Mouse (Mus musculus): ENCODE data around the gene Crp. TPM values are rescaled to one million over a fixed set of nuclear protein-coding genes. Genes with fewer than 3 reads are reported as not detected.

Crp gene
- not detected in 2 replicates for total RNA-seq (2017)

- no peak for ATAC-seq (ENCODE audit: extremely low read depth, insufficient number of reproducible peaks, low FRiP score, poor library complexity, severe bottlenecking)
These were observed at the start of gene Crp for GRCm38 (mm10) chr1:172697844-172698243. TSS of gene Crp (plus strand) at chr1:172698055.

GRCm38 (mm10) chr1:172649396-172649795 lies 48.5 kb upstream of the Crp start:
- ATAC-seq (ENCODE audit: extremely low read depth, insufficient number of reproducible peaks, low FRiP score, poor library complexity, severe bottlenecking): no peak

- ATAC-seq (ENCODE audit: extremely low read depth, insufficient number of reproducible peaks, low FRiP score, poor library complexity, severe bottlenecking): no peak
These were observed 47.2 kb upstream of the Crp start for GRCm38 (mm10) chr1:172650519-172651287.

GRCm38 (mm10) chr1:172651288-172651987 lies 46.4 kb upstream of the Crp start:
- ATAC-seq (ENCODE audit: extremely low read depth, insufficient number of reproducible peaks, low FRiP score, poor library complexity, severe bottlenecking): no peak

- ATAC-seq (ENCODE audit: extremely low read depth, insufficient number of reproducible peaks, low FRiP score, poor library complexity, severe bottlenecking): no peak
These were observed 45.7 kb upstream of the Crp start for GRCm38 (mm10) chr1:172652040-172652662.

- ATAC-seq (ENCODE audit: extremely low read depth, insufficient number of reproducible peaks, low FRiP score, poor library complexity, severe bottlenecking): no peak
These were observed 44.0 kb upstream of the Crp start for GRCm38 (mm10) chr1:172653900-172654299.

GRCm38 (mm10) chr1:172657266-172657665 lies 40.6 kb upstream of the Crp start:
- ATAC-seq (ENCODE audit: extremely low read depth, insufficient number of reproducible peaks, low FRiP score, poor library complexity, severe bottlenecking): no peak

- no peak for ATAC-seq (ENCODE audit: extremely low read depth, insufficient number of reproducible peaks, low FRiP score, poor library complexity, severe bottlenecking)
These were observed 38.2 kb upstream of the Crp start for GRCm38 (mm10) chr1:172659688-172660087.

GRCm38 (mm10) chr1:172665457-172665856 lies 32.4 kb upstream of the Crp start:
- no peak for ATAC-seq (ENCODE audit: extremely low read depth, insufficient number of reproducible peaks, low FRiP score, poor library complexity, severe bottlenecking)

- ATAC-seq (ENCODE audit: extremely low read depth, insufficient number of reproducible peaks, low FRiP score, poor library complexity, severe bottlenecking): no peak
These were observed 30.3 kb upstream of the Crp start for GRCm38 (mm10) chr1:172667597-172667996.

GRCm38 (mm10) chr1:172670716-172671115 lies 27.1 kb upstream of the Crp start:
- ATAC-seq (ENCODE audit: extremely low read depth, insufficient number of reproducible peaks, low FRiP score, poor library complexity, severe bottlenecking): no peak

GRCm38 (mm10) chr1:172680742-172681141 lies 17.1 kb upstream of the Crp start:
- no peak for ATAC-seq (ENCODE audit: extremely low read depth, insufficient number of reproducible peaks, low FRiP score, poor library complexity, severe bottlenecking)

- ATAC-seq (ENCODE audit: extremely low read depth, insufficient number of reproducible peaks, low FRiP score, poor library complexity, severe bottlenecking): no peak
These were observed 14.3 kb upstream of the Crp start for GRCm38 (mm10) chr1:172683551-172683950.

- ATAC-seq (ENCODE audit: extremely low read depth, insufficient number of reproducible peaks, low FRiP score, poor library complexity, severe bottlenecking): no peak
These were observed 13.9 kb upstream of the Crp start for GRCm38 (mm10) chr1:172683957-172684356.

GRCm38 (mm10) chr1:172685178-172685577 lies 12.7 kb upstream of the Crp start:
- ATAC-seq (ENCODE audit: extremely low read depth, insufficient number of reproducible peaks, low FRiP score, poor library complexity, severe bottlenecking): no peak

GRCm38 (mm10) chr1:172697422-172697821 lies 433 bp upstream of the Crp start:
- no peak for ATAC-seq (ENCODE audit: extremely low read depth, insufficient number of reproducible peaks, low FRiP score, poor library complexity, severe bottlenecking)

- no peak for ATAC-seq (ENCODE audit: extremely low read depth, insufficient number of reproducible peaks, low FRiP score, poor library complexity, severe bottlenecking)
These were observed 3.0 kb downstream of the Crp start for GRCm38 (mm10) chr1:172700814-172701213.

- ATAC-seq (ENCODE audit: extremely low read depth, insufficient number of reproducible peaks, low FRiP score, poor library complexity, severe bottlenecking): no peak
These were observed 3.5 kb downstream of the Crp start for GRCm38 (mm10) chr1:172701381-172701780.

- ATAC-seq (ENCODE audit: extremely low read depth, insufficient number of reproducible peaks, low FRiP score, poor library complexity, severe bottlenecking): no peak
These were observed 4.0 kb downstream of the Crp start for GRCm38 (mm10) chr1:172701901-172702300.

GRCm38 (mm10) chr1:172704769-172705168 lies 6.9 kb downstream of the Crp start:
- no peak for ATAC-seq (ENCODE audit: extremely low read depth, insufficient number of reproducible peaks, low FRiP score, poor library complexity, severe bottlenecking)

Data from neutrophil, adult 5-6 weeks (primary cell).